Mouse (Mus musculus) c-Kit-positive CD71-positive TER-119-negative erythroid progenitor cells, embryonic 14.5 days (primary cell): ENCODE measurements around the gene Alox8.

Experiments used
- DNase-seq: peaks from one replicate; pipeline ENCODE4 v3.0.0-alpha.2; 2013; ENCODE audit warnings: low read depth

Alox8 gene

DNA sequence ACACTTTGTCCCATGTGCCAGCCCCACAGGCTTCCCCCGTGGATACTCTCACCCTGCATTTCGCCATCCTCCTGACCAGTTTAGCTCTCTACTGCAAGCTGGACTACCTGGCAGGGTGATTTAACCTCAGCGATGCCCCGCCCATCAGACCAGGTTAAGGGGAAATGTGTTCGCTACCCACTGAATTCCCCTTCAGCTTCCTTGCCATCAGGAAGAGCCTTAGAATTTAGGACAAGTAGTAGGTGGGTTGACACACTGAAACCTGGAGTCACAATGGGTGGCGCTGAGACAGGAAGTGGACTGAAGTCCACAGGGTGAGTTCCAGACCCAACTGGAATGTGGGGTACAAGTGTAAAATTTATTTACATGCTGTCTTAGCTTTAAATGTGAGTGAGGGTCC, at the start of gene Alox8:
TSS of gene Alox8 (minus strand) at position 101 of the 400 bp plus-strand sequence.
- DNase-seq = no peak

DNA sequence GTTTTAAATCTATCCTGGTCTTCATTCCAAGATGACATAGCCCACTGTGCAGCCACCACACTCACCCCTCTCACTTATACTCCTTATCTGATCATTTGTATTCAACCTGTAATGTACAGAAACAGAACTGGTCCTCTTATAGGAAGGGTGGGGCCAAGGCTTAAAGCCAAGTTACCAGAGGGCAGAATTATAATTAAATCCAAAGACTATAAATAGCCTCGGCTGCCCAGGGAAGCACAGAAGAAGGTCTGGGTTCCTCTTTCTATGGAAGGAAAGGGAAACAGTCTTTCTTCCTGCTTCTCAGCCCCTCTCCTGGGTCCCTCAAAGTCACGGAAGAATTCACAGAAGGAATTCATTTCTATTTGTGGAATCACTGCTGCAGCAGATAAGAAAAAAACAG, 48.0 kb upstream of the Alox8 start:
- no peak for DNase-seq

DNA sequence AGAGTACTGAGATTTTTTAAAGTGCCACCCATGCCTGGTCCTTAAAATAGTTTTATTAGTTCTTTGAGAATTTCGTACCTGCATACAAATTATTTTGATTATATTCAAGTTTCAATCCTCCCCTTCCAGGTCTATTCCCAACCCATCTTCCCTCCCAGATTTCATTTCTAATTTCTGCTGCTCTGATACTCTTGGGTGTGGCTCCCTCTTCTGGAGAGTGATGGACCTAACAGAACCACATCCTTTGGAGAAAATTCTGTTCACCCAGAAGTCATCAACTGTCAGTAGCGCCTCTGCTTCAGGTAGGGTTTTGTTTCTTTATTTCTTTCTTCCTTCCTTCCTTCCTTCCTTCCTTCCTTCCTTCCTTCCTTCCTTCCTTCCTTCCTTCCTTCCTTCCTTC, 47.3 kb upstream of the Alox8 start:
- no peak for DNase-seq

DNA sequence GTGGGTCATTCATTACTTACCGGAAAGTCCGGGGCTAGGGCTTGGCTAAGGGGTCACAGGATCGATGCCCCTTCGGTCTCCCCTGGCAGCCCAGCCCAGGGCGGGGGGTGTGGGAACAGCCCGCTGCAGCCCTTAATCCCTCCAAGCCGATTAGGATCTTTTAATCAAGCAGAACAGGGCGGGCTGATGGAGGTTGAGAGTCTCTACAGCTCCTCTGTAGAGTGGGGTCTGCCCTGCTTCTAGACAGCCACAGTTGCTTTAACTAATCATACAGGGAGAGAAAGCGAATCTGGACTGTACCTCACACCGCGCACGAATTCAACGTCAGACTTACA, 39.2 kb upstream of the Alox8 start, which contains the start of gene Gucy2e:
TSS of gene Gucy2e (minus strand) at position 111 of the 335 bp plus-strand sequence.
- no peak for DNase-seq

DNA sequence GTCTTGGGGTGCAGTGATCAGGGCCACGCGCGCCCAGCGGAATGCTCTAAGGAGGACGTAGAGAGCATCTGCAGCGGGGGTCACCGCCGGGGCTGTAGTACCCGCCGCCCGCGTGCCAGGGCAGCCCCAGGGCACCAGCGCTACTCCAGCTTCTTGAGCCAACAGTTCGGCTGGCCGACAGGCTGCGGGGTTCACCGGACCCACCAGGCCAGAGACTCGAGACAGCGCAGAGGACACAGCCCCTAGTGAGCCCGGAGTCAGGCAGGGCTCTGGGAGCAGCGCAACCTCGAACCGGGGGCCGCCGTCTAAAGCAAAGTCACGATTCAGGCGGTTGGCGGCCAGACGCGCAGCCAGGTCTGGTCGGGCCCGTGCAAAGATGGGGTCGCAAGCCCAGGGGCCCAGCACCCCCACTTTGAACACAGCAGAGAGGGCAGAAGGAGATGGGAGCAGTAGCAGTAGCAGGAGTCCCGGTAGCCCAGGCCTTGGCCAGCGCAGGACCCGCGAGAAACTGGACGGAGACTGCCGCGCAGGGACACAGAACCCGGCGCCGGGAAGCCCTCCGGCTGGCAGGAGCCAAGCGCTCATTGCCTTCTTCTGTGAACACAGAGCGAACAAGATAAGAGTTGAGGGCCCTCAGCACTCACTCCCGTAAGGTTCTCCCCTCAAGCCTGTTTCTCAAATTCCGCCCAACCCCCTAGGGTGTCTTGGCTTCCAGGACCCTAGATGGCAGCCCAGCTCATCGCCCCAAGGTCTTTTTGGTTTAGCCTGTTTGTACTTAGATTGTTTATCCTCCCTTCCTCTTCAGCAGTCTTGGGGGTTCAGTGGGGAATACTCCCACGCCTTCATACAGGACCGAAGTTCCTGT, 38.6 kb upstream of the Alox8 start:
- no peak for DNase-seq

DNA sequence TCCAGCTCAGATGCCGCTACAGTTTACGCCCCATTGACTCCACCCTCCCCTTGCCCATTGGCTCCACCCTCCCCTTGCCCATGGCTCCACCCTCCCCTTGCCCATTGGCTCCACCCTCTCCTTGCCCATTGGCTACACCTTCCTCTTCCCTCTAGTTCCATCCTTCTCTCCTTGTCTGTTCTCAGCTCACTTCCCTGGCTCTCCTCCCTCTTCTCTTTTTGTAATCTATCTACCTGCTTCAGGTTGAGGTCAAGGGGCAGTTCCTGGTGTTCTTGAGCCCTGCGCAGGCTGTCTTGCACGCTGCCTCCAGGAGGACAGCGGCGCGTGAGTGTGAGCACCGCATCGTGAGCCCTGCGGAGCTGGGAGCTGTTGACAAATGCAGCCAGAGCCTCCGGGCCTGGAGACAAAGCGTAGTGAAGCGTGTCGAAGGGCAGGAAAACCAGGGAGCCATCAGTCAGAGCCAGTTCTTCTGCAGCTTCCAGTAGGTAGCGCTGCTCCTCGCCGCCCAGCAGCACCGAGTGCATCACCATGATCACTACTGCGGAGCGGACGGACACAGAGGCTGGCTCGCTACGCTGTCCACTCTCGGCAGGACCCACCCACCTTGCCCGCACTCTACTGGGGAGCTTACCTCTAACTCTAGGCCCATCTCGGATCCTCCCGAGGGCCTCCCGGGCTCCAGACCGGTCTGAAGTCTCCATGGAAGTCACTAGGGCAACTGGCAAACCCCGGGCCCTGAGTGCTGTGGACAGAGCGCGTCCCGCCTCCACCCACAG, 37.8 kb upstream of the Alox8 start:
- DNase-seq = peak; percentile 71

DNA sequence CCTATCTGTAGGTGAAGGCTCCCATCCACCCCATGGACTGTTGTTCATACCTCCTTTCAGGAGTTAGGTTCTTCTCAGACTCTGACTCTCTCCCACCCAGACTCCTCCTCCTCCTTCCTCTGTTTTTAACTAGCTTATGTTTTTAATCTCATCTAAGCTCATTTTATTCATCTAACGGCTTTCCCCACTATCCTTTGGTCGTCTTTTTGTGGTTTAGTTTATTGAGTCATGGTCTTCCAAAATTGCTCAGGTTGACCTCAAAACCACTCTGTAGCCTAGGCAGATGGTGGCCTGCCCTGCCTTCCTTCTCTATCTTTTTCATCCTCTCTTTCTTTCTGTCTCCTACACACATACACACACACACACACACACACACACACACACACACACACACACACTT, 35.5 kb upstream of the Alox8 start:
- no peak for DNase-seq

DNA sequence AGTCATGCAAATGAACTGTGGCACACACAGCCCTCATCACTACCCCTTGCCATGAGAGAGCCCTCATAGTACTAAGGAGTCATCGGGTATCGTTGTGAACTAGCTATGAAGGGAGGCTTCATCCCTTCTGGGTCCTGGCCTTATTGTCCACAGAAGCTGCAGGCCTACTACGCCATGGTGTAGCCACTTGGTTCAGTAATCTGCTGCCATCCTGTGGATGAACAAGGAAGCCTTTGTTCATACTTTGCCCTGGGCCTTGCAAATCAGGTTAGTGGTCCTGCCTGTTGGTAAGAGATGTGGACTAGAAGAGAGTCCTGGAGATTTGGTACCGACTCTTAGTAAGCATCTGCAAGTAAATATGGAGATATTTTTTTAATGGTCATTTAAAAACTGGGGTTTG, 32.8 kb upstream of the Alox8 start:
- DNase-seq = no peak

DNA sequence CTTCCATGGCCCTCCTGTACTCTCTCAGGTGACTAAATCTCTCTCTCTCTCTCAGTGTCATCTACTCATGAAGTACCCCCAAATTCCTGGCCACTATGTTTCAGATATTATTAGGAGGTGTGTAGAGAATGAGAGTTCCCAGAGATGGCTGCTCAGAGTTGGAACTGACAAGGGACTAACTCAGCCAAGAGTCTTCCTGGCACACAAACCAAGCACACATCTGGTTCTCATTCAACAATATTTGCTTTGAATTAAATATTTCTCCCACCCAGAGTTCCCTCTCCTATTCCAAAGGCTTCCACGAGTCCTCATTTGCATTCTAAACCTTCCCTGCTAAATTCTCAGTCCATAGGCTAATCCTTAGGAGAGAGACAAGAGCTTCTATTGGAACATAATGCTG, 28.1 kb upstream of the Alox8 start:
- DNase-seq = no peak

DNA sequence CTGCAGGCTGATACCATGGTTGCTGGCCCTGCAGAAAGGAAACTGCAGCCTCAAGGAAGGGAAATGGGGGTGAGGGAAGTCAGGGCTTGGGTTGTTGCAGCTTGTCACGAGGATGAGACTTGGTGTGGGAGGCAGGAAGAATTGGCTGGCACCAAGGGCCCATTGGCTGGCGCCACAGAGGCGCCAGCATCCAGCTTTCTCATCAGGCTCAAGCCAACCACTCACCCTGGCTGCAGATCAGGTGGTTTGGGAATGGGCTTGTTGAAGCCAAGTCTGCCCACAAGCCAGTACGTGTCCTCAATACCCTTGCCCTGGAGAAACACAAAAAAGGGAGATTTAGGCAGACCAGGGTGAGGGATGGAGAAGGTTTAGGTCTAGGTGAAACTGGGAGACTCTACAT, 25.5 kb upstream of the Alox8 start:
- no peak for DNase-seq

DNA sequence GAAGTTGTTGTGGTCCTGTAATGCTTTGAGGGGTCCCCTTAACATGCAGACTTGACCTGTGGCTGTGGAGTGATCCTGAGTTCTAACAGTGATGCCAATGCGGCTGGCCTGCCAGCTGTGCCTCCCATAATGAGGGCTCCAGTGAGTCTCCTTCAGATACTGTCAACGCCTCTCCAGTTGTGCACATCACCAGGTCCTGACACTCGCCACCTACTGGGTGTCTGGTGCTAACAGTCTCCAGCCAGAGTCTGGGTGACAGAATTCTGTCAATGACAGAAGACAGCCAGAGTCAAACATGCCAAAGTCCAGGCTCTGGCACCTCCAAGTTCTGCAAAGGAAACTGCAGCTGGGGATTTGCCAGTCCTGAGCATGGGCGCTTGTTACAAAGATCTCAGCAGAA, 23.4 kb upstream of the Alox8 start:
- DNase-seq = no peak

DNA sequence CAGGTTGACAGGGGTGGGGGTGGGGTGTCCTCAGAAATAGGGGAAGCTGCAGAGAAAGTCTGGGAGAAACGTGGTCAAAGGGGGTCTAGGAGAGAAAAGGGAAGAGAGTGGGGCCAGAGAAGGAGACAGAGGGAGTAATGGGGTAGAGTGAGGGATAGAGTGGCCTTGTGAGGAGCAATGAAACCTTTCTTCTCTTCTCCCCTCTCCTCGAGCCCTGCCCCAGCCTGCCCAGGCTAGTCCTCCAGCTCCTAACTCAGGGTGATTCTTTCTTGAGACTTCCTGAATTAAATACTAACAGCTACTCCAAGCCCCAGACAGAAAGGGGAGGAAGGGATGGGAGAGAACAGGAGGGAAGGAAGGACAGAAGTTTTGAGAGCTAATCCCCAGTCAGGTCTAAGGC, 21.0 kb upstream of the Alox8 start:
- no peak for DNase-seq

DNA sequence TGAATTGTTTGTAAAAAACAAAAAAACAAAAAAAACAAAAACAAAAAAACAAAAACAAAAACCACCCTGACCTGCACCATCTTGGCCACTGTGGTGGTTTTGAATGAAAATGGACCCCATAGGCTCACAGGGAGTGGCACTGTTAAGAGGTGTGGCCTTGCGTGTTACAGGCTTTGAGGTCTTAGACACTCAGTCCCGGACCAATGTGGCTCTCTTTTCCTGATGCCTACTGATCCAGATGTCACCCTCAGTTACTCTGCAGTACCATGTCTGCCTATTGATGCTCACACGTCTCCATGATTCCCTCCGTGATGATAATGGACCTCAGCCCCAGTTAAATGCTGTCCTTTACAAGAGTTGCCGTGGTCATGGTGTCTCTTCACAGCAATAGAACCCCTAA, 19.8 kb upstream of the Alox8 start:
- no peak for DNase-seq

DNA sequence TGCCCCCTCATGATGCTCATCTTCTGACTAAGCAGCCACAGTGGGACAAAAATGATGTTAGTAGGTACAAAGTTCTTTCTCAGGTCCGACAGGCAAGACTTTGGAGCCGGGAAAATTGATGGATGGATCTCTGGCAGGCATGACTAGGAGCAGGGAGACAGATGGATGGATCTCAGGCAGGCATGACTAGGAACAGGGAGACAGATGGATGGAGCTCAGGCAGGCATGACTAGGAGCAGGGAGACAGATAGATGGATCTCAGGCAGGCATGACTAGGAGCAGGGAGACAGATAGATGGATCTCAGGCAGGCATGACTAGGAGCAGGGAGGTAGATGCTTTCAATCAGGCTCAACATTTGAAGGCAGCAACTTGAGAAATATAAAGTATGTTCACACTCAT, 13.8 kb upstream of the Alox8 start:
- no peak for DNase-seq

DNA sequence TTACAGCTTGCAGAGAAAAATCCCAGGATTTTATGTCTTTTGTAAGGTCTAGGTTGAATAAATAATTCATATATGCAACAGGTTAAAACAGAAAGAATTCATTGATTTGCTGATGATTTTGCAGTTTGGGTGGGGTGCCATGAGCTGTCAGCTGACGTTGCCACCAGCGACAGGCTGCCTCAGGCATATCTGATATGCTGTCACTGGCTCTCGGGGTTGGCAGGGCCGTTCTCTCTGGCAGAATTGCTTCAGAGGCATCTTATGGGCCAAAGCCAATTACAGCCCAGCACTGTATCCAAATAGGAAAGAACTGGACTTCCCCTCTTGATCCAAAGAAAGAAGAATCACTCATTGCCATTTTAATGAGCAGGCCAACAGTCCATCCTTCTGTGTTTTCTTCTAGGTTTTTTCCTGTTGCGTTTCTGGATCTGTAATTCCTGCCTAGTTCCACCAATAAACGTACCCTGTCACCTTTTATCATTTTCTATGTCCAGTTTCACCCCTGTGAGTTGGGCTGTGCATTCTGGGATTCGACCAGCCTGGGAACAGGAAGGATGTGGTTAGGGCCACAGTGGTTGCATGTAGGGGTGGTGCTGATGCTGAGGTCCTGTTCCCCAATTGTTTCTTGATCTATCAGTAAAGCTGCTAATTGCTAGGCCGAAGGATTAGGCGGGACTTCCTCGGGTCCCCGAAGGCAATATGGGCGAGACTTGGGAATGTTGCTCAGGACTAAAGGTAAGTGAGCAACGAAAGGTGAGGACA, 5.0 kb upstream of the Alox8 start:
- DNase-seq = no peak

DNA sequence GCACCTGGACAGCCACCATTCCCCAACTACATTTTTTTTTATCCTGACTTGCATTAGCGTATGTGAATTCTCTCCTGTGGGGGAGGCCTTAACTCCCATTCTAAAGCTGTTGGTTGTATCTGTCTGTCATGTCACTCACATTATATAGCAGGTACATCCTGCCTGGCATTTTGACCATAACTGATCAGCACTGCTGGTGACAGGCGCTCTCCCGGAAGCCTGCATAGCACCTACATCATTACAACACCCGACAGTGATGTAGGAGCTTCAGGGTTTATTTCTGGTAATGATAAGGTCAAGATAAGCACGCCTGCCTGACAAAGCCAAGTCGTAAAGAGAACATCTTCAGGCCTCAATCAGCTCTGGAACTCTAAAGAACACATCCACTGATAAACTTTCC, 2.6 kb upstream of the Alox8 start:
- DNase-seq = no peak

DNA sequence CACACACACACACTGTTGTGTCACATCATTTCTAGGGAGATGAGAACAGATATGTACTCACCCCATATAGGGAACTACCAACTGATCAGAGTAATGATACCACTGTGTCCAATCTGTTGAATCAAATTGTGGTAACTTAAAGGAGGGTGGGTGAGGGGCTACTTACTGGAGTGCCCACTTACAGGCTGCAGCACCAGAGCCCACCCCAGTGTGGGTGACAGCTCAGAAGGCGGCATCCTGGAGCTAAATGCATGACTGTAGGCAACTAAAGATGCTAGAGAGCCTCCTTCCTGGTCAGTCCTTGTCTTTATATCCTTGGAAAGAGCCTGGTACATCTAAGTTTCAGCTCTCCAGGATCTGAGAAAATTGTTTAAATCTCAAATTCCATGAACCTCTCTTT, 1.6 kb upstream of the Alox8 start:
- no peak for DNase-seq

DNA sequence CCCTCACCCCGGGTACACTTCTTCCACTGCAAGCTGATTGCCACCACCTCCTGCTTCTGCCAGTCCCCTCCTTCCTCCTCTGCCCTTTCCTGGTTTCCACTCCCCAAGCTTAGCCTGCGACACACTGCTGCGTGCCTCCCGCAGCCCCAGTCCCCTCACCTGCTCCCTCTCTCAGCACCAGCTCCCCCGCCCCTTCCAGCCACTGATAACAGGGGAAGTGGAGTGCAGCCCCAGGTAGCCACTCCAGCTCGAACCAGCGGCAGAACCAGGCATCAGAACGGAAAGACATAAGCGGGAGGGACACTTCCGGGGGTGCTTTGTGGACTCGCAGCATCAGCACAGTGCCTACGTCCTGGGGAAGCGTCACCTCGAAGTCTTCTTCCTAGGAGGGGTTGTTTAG, 449 bp downstream of the Alox8 start:
- no peak for DNase-seq

DNA sequence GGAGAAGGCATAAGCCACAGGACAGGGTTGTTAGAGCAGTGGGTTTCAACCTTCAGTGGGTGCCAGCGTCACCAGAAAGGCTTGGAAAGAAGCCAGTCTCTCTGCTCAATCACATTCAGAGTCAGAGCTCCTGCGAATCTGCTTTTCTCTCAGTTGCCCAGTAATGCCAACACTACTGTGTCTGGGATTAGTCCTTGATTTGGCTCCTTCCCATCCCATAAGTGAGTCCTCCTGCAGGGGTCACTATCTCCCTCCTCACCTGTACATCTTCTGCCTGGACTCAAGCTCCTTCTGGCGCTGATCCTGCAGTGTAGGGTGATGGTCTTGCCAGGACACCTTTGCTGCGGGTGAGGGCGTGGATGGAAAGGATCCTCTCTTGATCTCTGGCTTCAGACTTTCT, 877 bp downstream of the Alox8 start:
- no peak for DNase-seq

DNA sequence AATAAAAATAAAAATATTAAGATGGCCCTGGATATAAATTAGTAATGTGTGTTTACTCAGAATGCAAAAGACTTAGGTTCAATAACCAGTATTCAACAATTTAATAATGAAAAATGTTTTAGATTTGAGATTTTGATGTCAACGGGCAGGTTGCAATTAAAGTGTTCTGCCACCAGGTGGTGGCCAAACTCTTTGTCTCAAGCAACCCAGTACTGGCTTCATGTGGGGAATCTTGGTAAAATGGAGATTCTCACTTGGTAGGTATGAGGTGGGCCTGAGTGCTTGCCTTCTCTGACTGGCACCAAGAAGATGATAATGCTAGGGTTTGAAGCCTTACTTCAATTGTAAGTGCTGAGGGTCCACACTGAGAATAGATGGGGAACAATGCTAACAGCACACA, 4.8 kb downstream of the Alox8 start:
- peak; percentile 22 for DNase-seq

DNA sequence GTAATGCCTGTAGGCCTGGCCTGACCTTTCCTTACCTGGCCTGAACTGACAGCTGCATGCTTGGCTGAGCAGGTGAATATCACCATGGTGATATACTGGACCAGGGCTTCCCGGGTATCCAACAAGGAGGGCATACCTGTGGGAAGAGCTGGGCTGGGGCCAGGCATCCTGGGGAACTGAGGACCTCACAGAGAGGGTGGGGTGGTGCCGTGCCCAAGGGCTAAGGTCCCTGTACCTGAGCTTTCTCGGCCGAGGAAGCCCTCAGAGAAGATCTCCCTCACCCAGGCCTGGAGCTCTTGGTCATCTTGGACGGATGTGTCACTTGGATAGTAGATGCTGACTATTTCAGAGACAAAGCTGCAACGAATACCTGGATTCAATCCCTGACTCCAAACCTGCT, 11.7 kb downstream of the Alox8 start:
- no peak for DNase-seq

DNA sequence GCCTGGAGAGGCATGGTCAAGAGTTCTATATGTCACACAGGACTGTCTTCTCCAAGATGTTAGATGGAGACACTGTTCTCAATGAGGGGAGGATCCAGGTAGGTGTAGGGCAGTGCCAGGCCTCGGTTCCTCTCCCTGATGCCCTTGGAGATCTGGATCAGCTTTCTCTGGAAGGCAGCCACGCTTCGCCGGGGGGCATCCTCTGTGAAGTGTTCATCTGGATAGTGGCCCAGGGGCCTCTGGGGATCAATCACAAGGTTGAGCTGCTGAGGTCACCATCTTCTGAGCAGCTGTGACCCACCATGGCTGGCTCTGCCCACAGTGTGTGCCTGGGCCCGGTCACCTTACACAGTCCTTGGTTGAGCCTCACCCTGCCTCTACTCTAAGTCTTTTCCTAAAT, 12.6 kb downstream of the Alox8 start:
- no peak for DNase-seq

DNA sequence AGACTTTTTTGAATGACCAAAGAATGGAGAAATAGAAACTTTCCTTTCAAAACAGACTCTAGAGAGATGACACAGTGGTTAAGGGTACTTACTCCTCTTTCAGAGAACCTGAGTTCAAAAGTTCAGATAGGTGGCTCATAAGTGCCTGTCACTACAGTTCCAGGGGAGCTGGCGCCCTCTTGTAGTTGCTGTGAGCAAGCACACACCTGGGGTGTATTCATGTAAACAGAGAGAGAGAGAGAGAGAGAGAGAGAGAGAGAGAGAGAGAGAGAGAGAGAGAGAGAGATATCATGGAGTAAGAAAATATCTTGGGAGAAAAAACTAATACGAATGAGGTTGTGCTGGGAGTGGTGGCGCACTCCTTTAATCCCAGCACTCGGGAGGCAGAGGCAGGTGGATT, 17.5 kb downstream of the Alox8 start:
- no peak for DNase-seq
